8 mouse cellular contexts compared by ENCODE assay signal in genomic region chr1:186182498-186183203, GRCm38 (mm10).
DNase-seq lines count a peak whose midpoint lies in the region; ATAC-seq and TF ChIP-seq lines count a peak whose summit lies in the region.

No protein-coding gene starts in this region.

- no peaks in the 10 kb centered on the region for H3K36me3 ChIP-seq in embryonic facial prominence, embryonic 10.5 days (replicated peaks)
- H3K36me3 ChIP-seq in heart, adult 2 months (ENCODE audit: control insufficient read depth, insufficient read depth, low read length): no peaks in the 10 kb centered on the region
- no peaks in the 10 kb centered on the region for H3K36me3 ChIP-seq in kidney, adult 2 months (ENCODE audit: control insufficient read depth, insufficient read depth, low read length)
- H3K36me3 ChIP-seq in limb, embryonic 10.5 days: no peaks in the 10 kb centered on the region
- H3K36me3 ChIP-seq in midbrain, embryonic 12.5 days: no peaks in the 10 kb centered on the region
- H3K36me3 ChIP-seq in stomach, embryonic 15.5 days: no peaks in the 10 kb centered on the region

- peak; percentile 69 for ATAC-seq in midbrain, embryonic 12.5 days (ENCODE audit: low FRiP score, low read depth)
- peak; percentile 65; the same call in 1 of the 2 replicates for ATAC-seq in stomach, embryonic 15.5 days (ENCODE audit: insufficient read depth, low FRiP score, low read depth)

- no peak overlapping the region for H3K4me3 ChIP-seq in embryonic facial prominence, embryonic 10.5 days
- peak overlapping the region; percentile 24; the same call in 1 of the 2 replicates for H3K4me3 ChIP-seq in heart, adult 2 months
- H3K4me3 ChIP-seq in kidney, adult 2 months (ENCODE audit: insufficient read depth, low read depth, low read length): no peak overlapping the region
- H3K4me3 ChIP-seq in limb, embryonic 10.5 days: peak overlapping the region; percentile 36
- no peak overlapping the region for H3K4me3 ChIP-seq in midbrain, embryonic 12.5 days
- peak overlapping the region; percentile 20 for H3K4me3 ChIP-seq in stomach, embryonic 15.5 days (replicated peaks)

- peak overlapping the region; percentile 39; the same call in 1 of the 2 replicates for H3K9ac ChIP-seq in heart, adult 2 months (ENCODE audit: low read depth, low read length)
- H3K9ac ChIP-seq in midbrain, embryonic 12.5 days (replicated peaks): no peak overlapping the region
- no peak overlapping the region for H3K9ac ChIP-seq in stomach, embryonic 15.5 days

- peak; percentile 76 for TF ChIP-seq CTCF in heart, adult 2 months (IDR thresholded peaks at IDR 0.05)
- TF ChIP-seq CTCF in kidney, adult 2 months (conservative IDR thresholded peaks at IDR 0.05; ENCODE audit: insufficient read depth, insufficient read length, low read depth, low read length): peak; percentile 55

- peaks cover 30% of the 10 kb centered on the region for H3K4me1 ChIP-seq in embryonic facial prominence, embryonic 10.5 days
- H3K4me1 ChIP-seq in heart, adult 2 months (ENCODE audit: control insufficient read depth, insufficient read depth, low read length): peaks cover 3% of the 10 kb centered on the region
- H3K4me1 ChIP-seq in kidney, adult 2 months (ENCODE audit: control insufficient read depth, insufficient read depth, low read length): peaks cover 11% of the 10 kb centered on the region; the same call in 1 of the 2 replicates
- H3K4me1 ChIP-seq in limb, embryonic 10.5 days: peaks cover 30% of the 10 kb centered on the region
- peaks cover 11% of the 10 kb centered on the region for H3K4me1 ChIP-seq in midbrain, embryonic 12.5 days
- H3K4me1 ChIP-seq in stomach, embryonic 15.5 days: 0 out of 2 replicates have a peak, but pooled peaks cover 11% of the 10 kb centered on the region

- peak; percentile 59 to 87 for DNase-seq in adrenal gland, adult (ENCODE audit: inconsistent age in 2 of 2, low spot score in 1 of 2)
- DNase-seq in embryonic facial prominence, embryonic 10.5 days (ENCODE audit: low spot score): peak; percentile 39
- DNase-seq in heart, adult 2 months: peak; percentile 43 to 47
- DNase-seq in kidney, adult 2 months: peak; percentile 94
- peak; percentile 66 for DNase-seq in limb, embryonic 10.5 days (ENCODE audit: low spot score)
- DNase-seq in spleen, postnatal 14 days (ENCODE audit: low spot score in 2 of 2): no peak

- peak overlapping the region; percentile 66 for H3K27ac ChIP-seq in embryonic facial prominence, embryonic 10.5 days (replicated peaks)
- peak overlapping the region; percentile 23; the same call in 1 of the 2 replicates for H3K27ac ChIP-seq in heart, adult 2 months
- peak overlapping the region; percentile 12; the same call in 1 of the 2 replicates for H3K27ac ChIP-seq in kidney, adult 2 months (ENCODE audit: insufficient read depth, low read depth, low read length)
- peak overlapping the region; percentile 78 for H3K27ac ChIP-seq in limb, embryonic 10.5 days
- H3K27ac ChIP-seq in midbrain, embryonic 12.5 days (replicated peaks): no peak overlapping the region
- no peak overlapping the region for H3K27ac ChIP-seq in stomach, embryonic 15.5 days

- TF ChIP-seq POLR2A in heart, adult 2 months (IDR thresholded peaks at IDR 0.05; ENCODE audit: insufficient read depth, low read depth, low read length): no peak
- TF ChIP-seq POLR2A in kidney, adult 2 months (IDR thresholded peaks at IDR 0.05; ENCODE audit: low read depth, low read length): no peak

- H3K27me3 ChIP-seq in embryonic facial prominence, embryonic 10.5 days (replicated peaks; ENCODE audit: low read depth, poor library complexity, severe bottlenecking): no peaks in the 10 kb centered on the region
- no peaks in the 10 kb centered on the region for H3K27me3 ChIP-seq in heart, adult 2 months (ENCODE audit: control insufficient read depth, insufficient read depth, low read length)
- no peaks in the 10 kb centered on the region for H3K27me3 ChIP-seq in kidney, adult 2 months (replicated peaks; ENCODE audit: control insufficient read depth, insufficient read depth, low read length)
- H3K27me3 ChIP-seq in limb, embryonic 10.5 days (ENCODE audit: low read depth, poor library complexity, severe bottlenecking): no peaks in the 10 kb centered on the region
- H3K27me3 ChIP-seq in midbrain, embryonic 12.5 days: no peaks in the 10 kb centered on the region
- H3K27me3 ChIP-seq in stomach, embryonic 15.5 days (replicated peaks): no peaks in the 10 kb centered on the region

- no peaks in the 10 kb centered on the region for H3K9me3 ChIP-seq in embryonic facial prominence, embryonic 10.5 days
- H3K9me3 ChIP-seq in limb, embryonic 10.5 days (replicated peaks): no peaks in the 10 kb centered on the region
- H3K9me3 ChIP-seq in midbrain, embryonic 12.5 days: no peaks in the 10 kb centered on the region
- H3K9me3 ChIP-seq in stomach, embryonic 15.5 days: no peaks in the 10 kb centered on the region

- intact Hi-C loops in heart, adult 2 months (cut with DNase I): loop anchor here (2.0 kb wide), 1 partner anchor 530 kb away; no protein-coding TSS in a partner anchor

- TF ChIP-seq EP300 in heart, adult 2 months (IDR thresholded peaks at IDR 0.05; ENCODE audit: insufficient read depth, low read depth, low read length): 0 out of 2 replicates have a peak, but pooled peaks have one; percentile 9

- no peaks in the 10 kb centered on the region for H3K79me2 ChIP-seq in heart, adult 2 months (replicated peaks; ENCODE audit: control insufficient read depth, insufficient read depth, low read length)

- 59% methylated on average over 23 of the region's 23 CpGs for WGBS in embryonic facial prominence, embryonic 10.5 days
- WGBS in heart, adult 2 months: 34% methylated on average over 23 of the region's 23 CpGs
- WGBS in kidney, adult 2 months: 7% methylated on average over 23 of the region's 23 CpGs
- WGBS in limb, embryonic 10.5 days: 44% methylated on average over 23 of the region's 23 CpGs
- WGBS in midbrain, embryonic 12.5 days: 62% methylated on average over 23 of the region's 23 CpGs
- WGBS in stomach, embryonic 15.5 days: 14% methylated on average over 23 of the region's 23 CpGs

- peak overlapping the region; percentile 13; the same call in 1 of the 2 replicates for H3K4me2 ChIP-seq in midbrain, embryonic 12.5 days (replicated peaks)
- peak overlapping the region; percentile 51 for H3K4me2 ChIP-seq in stomach, embryonic 15.5 days

Comparison
In these comparisons a context has a peak if more than half of its experiments do, and no peak if none do; other contexts are left out.
1. DNase-seq: peak in adrenal gland, adult (2 of 2), embryonic facial prominence, embryonic 10.5 days (single experiment), heart, adult 2 months (2 of 2), kidney, adult 2 months (single experiment) and limb, embryonic 10.5 days (single experiment); none in spleen, postnatal 14 days (0 of 2).
2. H3K27ac ChIP-seq: peak in embryonic facial prominence, embryonic 10.5 days (single experiment), heart, adult 2 months (single experiment), kidney, adult 2 months (single experiment) and limb, embryonic 10.5 days (single experiment); none in midbrain, embryonic 12.5 days (single experiment) and stomach, embryonic 15.5 days (single experiment).
3. H3K4me3 ChIP-seq: peak in heart, adult 2 months (single experiment), limb, embryonic 10.5 days (single experiment) and stomach, embryonic 15.5 days (single experiment); none in embryonic facial prominence, embryonic 10.5 days (single experiment), kidney, adult 2 months (single experiment) and midbrain, embryonic 12.5 days (single experiment).